Mouse (Mus musculus) kidney, adult 2 months (tissue): ENCODE measurements around the gene Angpt4.

ENCODE experiments used
- CTCF ChIP-seq: fragments of 200-500 bp; conservative IDR thresholded peaks from 2 replicates; pipeline ENCODE4 v1.5.1; 2011; ENCODE audit warnings: low read depth, mild to moderate bottlenecking, control low read depth, low read length, moderate library complexity, mixed read lengths; ENCODE audit not compliant: insufficient read depth, insufficient read length
- POLR2A ChIP-seq: fragments of 200-500 bp; IDR thresholded peaks from one replicate; pipeline ENCODE4 v1.6.1; 2011; ENCODE audit warnings: low read depth, low read length, control low read depth

GRCm38 (mm10) chr2:151990985-151991394 is 80.0 kb downstream of the Angpt4 start:
- TF ChIP-seq CTCF (no peak), POLR2A (no peak)
